Mouse (Mus musculus): ENCODE measurements around the gene Nradd.

DNA sequence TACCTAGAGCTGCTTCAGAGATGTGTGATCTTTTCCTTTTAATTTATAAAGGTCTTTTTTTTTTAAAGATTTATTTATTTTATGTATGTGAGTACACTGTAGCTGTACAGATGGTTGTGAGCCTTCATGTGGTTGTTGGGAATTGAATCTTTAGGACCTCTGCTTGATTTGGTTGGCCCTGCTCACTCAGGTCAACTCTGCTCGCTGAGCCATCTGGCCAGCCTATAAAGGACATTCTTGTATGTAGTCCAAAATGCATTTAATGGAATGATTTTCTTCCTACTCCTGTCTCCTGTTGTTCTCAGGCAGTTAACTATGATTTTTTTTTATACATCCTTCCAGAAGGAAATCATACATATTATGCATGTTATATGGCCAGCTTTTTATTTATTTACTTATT is 40.7 kb downstream of the Nradd start:
- TF ChIP-seq CTCF (IDR thresholded peaks at IDR 0.05; ENCODE audit: control insufficient read depth, insufficient read depth, insufficient replicate concordance, low read depth, low read length) (no peak), POLR2A (IDR thresholded peaks at IDR 0.05; ENCODE audit: control insufficient read depth, low read depth, low read length) (no peak)
